Mouse (Mus musculus): ENCODE measurements around the gene Smpdl3a.

Smpdl3a gene

GRCm38 (mm10) chr10:57794018-57794417 is at the start of gene Smpdl3a:
TSS of gene Smpdl3a (plus strand) at chr10:57794335.
- no peak for DNase-seq

DNA sequence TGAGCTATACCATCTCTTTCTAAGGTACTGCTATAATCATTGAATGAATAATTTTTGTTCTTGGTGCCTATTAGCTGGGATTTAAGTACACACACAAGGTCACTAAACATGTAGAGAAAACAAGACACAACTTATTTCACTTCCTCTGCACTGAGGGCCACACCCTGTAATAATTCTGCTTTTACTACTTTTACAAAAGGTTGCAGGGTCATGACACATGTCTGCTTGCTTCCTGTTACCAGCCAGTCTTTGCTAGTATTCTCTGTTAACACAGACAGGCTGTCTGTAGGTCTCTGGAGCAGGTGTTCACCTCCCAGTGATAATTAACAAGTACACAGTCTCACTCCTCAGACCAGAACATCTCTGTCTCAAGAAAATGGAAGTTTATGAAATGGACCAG is 48.7 kb upstream of the Smpdl3a start:
- DNase-seq, result no peak

- DNase-seq, result no peak
Observed at GRCm38 (mm10) chr10:57747127-57747526, 47.0 kb upstream of the Smpdl3a start.

DNA sequence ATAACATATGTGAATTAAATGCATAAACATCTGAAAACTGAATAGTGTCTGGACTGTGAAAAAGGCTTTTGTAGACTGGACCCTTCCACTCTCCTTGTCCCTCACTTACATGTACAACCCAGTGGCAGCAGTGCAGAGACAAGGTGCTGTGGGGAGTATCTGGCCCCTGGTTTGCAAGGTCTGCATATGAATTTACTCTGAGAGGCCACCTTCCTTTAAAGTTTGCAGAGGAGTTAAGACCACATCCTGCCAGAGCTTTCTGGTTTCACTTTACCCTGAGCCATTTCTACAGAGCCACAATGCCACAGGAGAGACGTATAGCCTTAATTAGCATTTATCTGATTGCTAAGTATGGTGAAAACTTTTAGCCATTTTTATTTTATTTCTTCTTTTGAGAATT is 40.8 kb upstream of the Smpdl3a start:
- no peak for DNase-seq

DNA sequence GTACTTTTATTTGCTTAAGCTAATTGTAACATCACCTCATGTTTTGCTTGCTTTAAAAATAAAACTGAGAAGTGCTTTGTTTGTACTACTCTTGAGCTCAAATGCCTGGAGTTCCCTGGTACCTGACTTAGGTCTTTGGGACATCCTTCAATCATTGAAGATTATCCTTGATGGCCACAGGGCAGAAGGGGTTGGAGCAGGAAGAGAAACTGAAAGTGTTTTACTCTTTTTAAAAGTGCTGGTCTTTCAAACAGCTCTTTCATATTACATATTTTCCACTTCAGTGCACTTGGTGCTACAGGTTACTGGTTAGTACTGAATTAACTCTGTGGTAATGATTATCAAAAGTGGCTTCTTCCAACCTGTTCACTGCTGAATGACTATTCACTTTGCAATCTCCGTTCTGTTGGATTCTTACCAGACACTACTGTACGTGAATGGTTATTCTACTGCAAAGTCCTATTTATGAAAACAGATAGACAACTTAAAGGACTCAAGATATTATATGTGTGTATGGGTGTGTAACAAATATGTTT is 38.9 kb upstream of the Smpdl3a start:
- DNase-seq, result no peak

DNA sequence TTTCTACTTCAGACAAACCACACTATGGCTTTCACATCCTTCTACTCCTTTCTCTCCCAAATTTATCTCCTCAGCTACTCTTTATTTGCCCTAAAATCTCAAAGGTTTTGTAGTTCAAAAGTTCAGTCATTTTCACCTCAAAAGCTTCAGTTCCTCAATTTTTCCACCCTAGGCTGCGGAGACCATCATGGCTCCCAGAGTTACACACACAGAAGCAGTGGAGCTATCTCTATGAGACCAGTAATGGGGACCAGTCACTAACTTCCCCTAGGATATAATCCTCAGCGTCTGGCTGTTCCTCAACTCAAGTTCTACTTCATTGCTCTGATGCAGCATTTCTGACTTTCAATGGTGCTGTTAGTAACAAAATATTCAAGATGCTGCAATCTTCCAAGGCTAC is 35.1 kb upstream of the Smpdl3a start:
- DNase-seq, result no peak

DNA sequence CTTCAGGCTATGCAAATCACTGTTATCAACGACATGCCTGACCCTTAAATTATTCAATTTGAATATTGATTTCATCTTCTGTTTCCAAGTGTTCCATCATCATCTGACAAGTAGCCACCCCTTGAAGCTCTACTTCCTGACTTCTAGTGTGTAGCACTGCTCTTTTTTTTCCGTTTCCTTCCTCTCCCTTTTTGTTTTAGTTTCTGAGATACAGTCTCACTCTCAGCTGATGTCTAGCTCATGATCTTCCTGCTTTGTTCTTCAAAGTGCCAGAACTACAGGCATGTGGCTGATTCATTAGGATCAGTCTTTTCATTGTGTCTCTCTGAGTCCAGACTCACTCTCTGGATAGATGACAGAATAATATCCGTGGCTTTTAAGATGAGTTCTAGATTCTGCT is 33.4 kb upstream of the Smpdl3a start:
- no peak for DNase-seq

DNA sequence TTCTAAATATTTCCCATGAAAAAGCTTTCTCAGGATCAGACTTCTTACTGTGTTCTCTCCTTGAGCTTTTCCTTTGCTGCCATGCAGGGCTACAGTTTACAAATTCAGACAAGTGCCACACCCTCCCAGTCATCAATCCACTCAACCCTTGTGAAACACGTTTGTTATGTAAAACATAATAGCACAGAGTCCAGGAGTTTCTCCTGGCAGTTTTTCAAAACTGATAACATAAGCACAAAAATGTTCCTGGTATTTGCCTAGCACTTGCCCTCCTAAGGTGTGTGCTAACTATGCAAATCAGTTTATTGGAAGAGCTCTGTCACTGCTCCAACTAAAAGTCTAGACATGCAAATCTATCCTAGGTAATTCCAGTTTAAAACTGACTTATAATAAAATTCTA is 31.1 kb upstream of the Smpdl3a start:
- no peak for DNase-seq

GRCm38 (mm10) chr10:57783289-57784130 is 10.6 kb upstream of the Smpdl3a start:
- peak; percentile 24 for DNase-seq

DNA sequence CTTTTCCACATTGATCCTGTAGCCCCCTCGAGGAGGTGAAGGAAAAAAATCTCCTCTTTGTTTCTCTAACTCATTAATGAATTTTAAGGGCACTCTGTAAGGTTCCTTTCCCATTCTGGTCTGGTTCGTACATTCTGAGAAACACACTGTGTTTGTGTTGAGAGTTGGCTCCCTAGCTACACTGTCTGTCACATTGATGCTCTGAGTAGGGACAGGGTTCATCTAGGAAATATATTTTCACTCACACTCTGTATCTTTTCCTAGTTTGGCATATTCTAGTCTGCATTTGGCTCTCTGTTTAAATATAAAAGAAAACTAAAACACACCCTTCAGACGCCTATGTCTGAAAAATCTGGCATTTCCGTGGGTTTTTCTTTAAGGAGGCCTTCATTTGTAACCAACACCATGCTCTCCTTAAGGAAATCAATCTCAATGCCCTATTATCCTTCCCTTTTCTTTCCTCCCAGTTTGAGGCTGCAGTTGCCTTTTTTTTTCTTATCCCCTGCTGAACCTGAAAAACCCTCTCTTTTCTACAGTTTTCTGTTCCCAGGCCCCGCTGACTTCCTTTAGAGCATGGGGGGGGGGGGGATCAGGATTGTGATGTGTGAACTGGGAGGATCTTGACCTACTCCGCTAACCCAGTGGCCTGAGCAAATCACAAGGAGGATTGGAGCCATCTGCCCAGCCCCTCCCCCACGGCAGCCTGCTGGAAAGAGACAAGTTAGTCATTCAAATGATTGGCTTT is 9.8 kb upstream of the Smpdl3a start:
- peak; percentile 76 for DNase-seq

DNA sequence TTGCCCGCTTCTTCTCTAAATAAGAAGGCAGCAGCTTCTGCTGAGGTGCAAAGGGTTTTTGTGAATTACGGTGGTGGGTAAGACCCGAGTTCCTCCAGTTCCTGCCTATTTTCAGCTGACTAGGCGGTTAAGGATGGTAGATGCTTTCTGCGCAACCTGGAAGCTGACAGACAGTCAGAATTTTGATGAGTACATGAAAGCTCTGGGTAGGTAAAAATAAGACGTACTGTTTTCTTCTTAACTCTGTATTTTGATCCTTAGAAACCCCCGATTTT is 9.3 kb upstream of the Smpdl3a start, which contains the start of gene Fabp7:
Fabp7 (plus strand) TSS at position 6 of the 275 bp plus-strand sequence.
- no peak for DNase-seq

DNA sequence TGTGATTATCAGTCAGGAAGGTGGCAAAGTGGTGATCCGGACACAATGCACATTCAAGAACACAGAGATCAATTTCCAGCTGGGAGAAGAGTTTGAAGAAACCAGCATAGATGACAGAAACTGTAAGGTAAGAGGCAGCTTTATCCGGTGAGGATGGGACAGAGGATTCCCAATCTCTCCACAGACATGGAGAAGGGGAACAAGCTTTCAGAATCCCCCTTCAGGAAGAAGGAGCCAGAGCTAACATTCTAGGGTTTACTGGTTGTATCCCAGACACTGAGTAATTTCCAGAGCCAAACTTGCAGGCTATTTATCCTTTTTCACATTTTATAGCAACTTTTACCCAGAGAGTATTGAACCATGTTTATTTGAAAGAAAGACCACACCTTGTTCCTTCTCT is 8.6 kb upstream of the Smpdl3a start:
- DNase-seq, result no peak

- no peak for DNase-seq
Observed at GRCm38 (mm10) chr10:57792957-57793356, 1.2 kb upstream of the Smpdl3a start.

- DNase-seq, result no peak
Observed at GRCm38 (mm10) chr10:57794491-57795461, 641 bp downstream of the Smpdl3a start.

DNA sequence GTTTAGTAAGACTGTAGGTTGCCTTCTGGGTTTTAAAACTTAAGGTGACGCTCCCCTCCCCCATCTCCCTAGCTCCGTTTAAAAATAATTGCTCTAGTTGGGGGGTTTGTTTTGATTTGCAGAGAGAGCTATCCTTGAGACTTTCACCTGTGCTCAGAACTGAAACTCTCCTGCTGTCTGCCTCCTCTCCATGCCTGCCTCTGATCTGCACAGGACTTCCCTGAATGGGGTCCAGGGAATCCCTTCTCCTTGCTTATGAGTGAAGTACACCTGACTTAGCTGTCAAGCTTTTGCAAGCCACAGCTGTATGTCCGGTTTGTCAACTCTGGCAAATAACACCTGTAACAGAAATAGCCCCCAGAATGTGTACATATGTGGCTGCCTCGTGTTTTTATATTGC is 1.4 kb downstream of the Smpdl3a start:
- DNase-seq, result no peak

GRCm38 (mm10) chr10:57796057-57796456 is 1.9 kb downstream of the Smpdl3a start:
- DNase-seq, result no peak

DNA sequence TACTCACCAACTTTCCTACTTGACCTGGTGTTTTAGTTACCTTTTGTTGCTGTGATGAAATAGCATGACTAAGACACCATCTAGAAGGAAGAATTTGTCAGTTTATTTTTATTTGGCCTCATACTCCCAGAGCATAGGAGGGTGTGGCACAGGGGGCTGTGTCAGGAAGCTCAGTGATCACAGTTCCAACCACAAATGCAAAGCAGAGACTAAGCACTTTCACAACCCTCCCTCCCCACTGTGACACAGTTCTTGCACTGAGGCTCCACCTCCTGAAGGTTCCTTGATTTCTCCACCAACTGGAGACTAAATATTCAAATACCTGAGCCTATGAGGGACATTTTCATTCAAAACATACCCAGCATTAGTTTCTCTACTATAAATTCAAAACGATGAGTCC is 5.4 kb downstream of the Smpdl3a start:
- DNase-seq, result no peak

- no peak for DNase-seq
Observed at GRCm38 (mm10) chr10:57807754-57808153, 13.6 kb downstream of the Smpdl3a start.

GRCm38 (mm10) chr10:57812161-57812856 is 18.2 kb downstream of the Smpdl3a start:
- DNase-seq, result no peak

- no peak for DNase-seq
Observed at GRCm38 (mm10) chr10:57814295-57814694, 20.2 kb downstream of the Smpdl3a start.

- no peak for DNase-seq
Observed at GRCm38 (mm10) chr10:57815869-57816268, 21.7 kb downstream of the Smpdl3a start.

GRCm38 (mm10) chr10:57819209-57819608 is 25.1 kb downstream of the Smpdl3a start:
- DNase-seq, result no peak
